Mouse (Mus musculus): ENCODE results near the gene Gpr50. TPM values are rescaled to one million over a fixed set of nuclear protein-coding genes. Genes with fewer than 3 reads are reported as not detected.

The Gpr50 gene
- polyA plus RNA-seq, 1 experiment, result not detected

GRCm38 (mm10) chrX:71647958-71648357, 15.5 kb upstream of the Gpr50 start:
- Histone ChIP-seq H3K4me3 (ENCODE audit: low read depth, low read length) (no peak overlapping the region), H3K4me1 (ENCODE audit: control insufficient read depth, insufficient read depth, low read length) (no peaks in the 10 kb centered on the region), H3K9ac (ENCODE audit: low read depth, poor library complexity, severe bottlenecking) (no peak overlapping the region), H3K27me3 (ENCODE audit: control insufficient read depth, insufficient read depth, low read length, poor library complexity, severe bottlenecking) (no peaks in the 10 kb centered on the region), H3K36me3 (ENCODE audit: control insufficient read depth, insufficient read depth, low read length, poor library complexity, severe bottlenecking) (no peaks in the 10 kb centered on the region), H3K27ac (ENCODE audit: insufficient read depth, low read length) (no peak overlapping the region), H3K9me3 (replicated peaks; ENCODE audit: control insufficient read depth, insufficient read depth, low read length, poor library complexity, severe bottlenecking) (no peaks in the 10 kb centered on the region)
- TF ChIP-seq POLR2A (IDR thresholded peaks at IDR 0.05; ENCODE audit: insufficient read depth, low read length) (no peak), EP300 (IDR thresholded peaks at IDR 0.05; ENCODE audit: insufficient read depth, low read depth, low read length) (no peak), CTCF (IDR thresholded peaks at IDR 0.05; ENCODE audit: low read depth, low read length) (peak; percentile 52)

- Histone ChIP-seq H3K27ac (ENCODE audit: insufficient read depth, low read length) (no peak overlapping the region), H3K4me1 (ENCODE audit: control insufficient read depth, insufficient read depth, low read length) (no peaks in the 10 kb centered on the region), H3K36me3 (ENCODE audit: control insufficient read depth, insufficient read depth, low read length, poor library complexity, severe bottlenecking) (no peaks in the 10 kb centered on the region), H3K9ac (ENCODE audit: low read depth, poor library complexity, severe bottlenecking) (no peak overlapping the region), H3K27me3 (ENCODE audit: control insufficient read depth, insufficient read depth, low read length, poor library complexity, severe bottlenecking) (no peaks in the 10 kb centered on the region), H3K9me3 (replicated peaks; ENCODE audit: control insufficient read depth, insufficient read depth, low read length, poor library complexity, severe bottlenecking) (no peaks in the 10 kb centered on the region), H3K4me3 (ENCODE audit: low read depth, low read length) (no peak overlapping the region)
- no peak for TF ChIP-seq CTCF (IDR thresholded peaks at IDR 0.05; ENCODE audit: low read depth, low read length)
- TF ChIP-seq POLR2A (IDR thresholded peaks at IDR 0.05; ENCODE audit: insufficient read depth, low read length), result no peak
- no peak for TF ChIP-seq EP300 (IDR thresholded peaks at IDR 0.05; ENCODE audit: insufficient read depth, low read depth, low read length)
Measured at GRCm38 (mm10) chrX:71648434-71648833, 15.0 kb upstream of the Gpr50 start.

- Histone ChIP-seq H3K4me3 (ENCODE audit: low read depth, low read length) (no peak overlapping the region), H3K9ac (ENCODE audit: low read depth, poor library complexity, severe bottlenecking) (no peak overlapping the region), H3K27ac (ENCODE audit: insufficient read depth, low read length) (no peak overlapping the region), H3K27me3 (ENCODE audit: control insufficient read depth, insufficient read depth, low read length, poor library complexity, severe bottlenecking) (no peaks in the 10 kb centered on the region), H3K36me3 (ENCODE audit: control insufficient read depth, insufficient read depth, low read length, poor library complexity, severe bottlenecking) (no peaks in the 10 kb centered on the region), H3K4me1 (ENCODE audit: control insufficient read depth, insufficient read depth, low read length) (no peaks in the 10 kb centered on the region), H3K9me3 (replicated peaks; ENCODE audit: control insufficient read depth, insufficient read depth, low read length, poor library complexity, severe bottlenecking) (no peaks in the 10 kb centered on the region)
- TF ChIP-seq POLR2A (IDR thresholded peaks at IDR 0.05; ENCODE audit: insufficient read depth, low read length) (no peak), CTCF (IDR thresholded peaks at IDR 0.05; ENCODE audit: low read depth, low read length) (peak; percentile 4)
Measured at GRCm38 (mm10) chrX:71648848-71649454, 14.5 kb upstream of the Gpr50 start.

- Histone ChIP-seq H3K27me3 (ENCODE audit: control insufficient read depth, insufficient read depth, low read length, poor library complexity, severe bottlenecking) (no peaks in the 10 kb centered on the region), H3K9ac (ENCODE audit: low read depth, poor library complexity, severe bottlenecking) (no peak overlapping the region), H3K27ac (ENCODE audit: insufficient read depth, low read length) (no peak overlapping the region), H3K4me1 (ENCODE audit: control insufficient read depth, insufficient read depth, low read length) (no peaks in the 10 kb centered on the region), H3K36me3 (ENCODE audit: control insufficient read depth, insufficient read depth, low read length, poor library complexity, severe bottlenecking) (no peaks in the 10 kb centered on the region), H3K4me3 (ENCODE audit: low read depth, low read length) (no peak overlapping the region), H3K9me3 (replicated peaks; ENCODE audit: control insufficient read depth, insufficient read depth, low read length, poor library complexity, severe bottlenecking) (no peaks in the 10 kb centered on the region)
- no peak for TF ChIP-seq EP300 (IDR thresholded peaks at IDR 0.05; ENCODE audit: insufficient read depth, low read depth, low read length)
- TF ChIP-seq CTCF (IDR thresholded peaks at IDR 0.05; ENCODE audit: low read depth, low read length), result no peak
- TF ChIP-seq POLR2A (IDR thresholded peaks at IDR 0.05; ENCODE audit: insufficient read depth, low read length), result no peak
Measured at GRCm38 (mm10) chrX:71649993-71650392, 13.5 kb upstream of the Gpr50 start.

GRCm38 (mm10) chrX:71661794-71662193, 1.7 kb upstream of the Gpr50 start:
- Histone ChIP-seq H3K9ac (ENCODE audit: low read depth, poor library complexity, severe bottlenecking) (no peak overlapping the region), H3K9me3 (replicated peaks; ENCODE audit: control insufficient read depth, insufficient read depth, low read length, poor library complexity, severe bottlenecking) (no peaks in the 10 kb centered on the region), H3K27ac (ENCODE audit: insufficient read depth, low read length) (no peak overlapping the region), H3K4me1 (ENCODE audit: control insufficient read depth, insufficient read depth, low read length) (no peaks in the 10 kb centered on the region), H3K36me3 (ENCODE audit: control insufficient read depth, insufficient read depth, low read length, poor library complexity, severe bottlenecking) (no peaks in the 10 kb centered on the region), H3K27me3 (ENCODE audit: control insufficient read depth, insufficient read depth, low read length, poor library complexity, severe bottlenecking) (peaks cover 16% of the 10 kb centered on the region), H3K4me3 (ENCODE audit: low read depth, low read length) (no peak overlapping the region)
- TF ChIP-seq CTCF (IDR thresholded peaks at IDR 0.05; ENCODE audit: low read depth, low read length) (no peak), POLR2A (IDR thresholded peaks at IDR 0.05; ENCODE audit: insufficient read depth, low read length) (no peak), EP300 (IDR thresholded peaks at IDR 0.05; ENCODE audit: insufficient read depth, low read depth, low read length) (no peak)

GRCm38 (mm10) chrX:71663871-71664687, 612 bp downstream of the Gpr50 start:
- no peak overlapping the region for H3K27ac ChIP-seq (ENCODE audit: insufficient read depth, low read length)

More at GRCm38 (mm10) chrX:71663871-71664687, 612 bp downstream of the Gpr50 start:
- no peaks in the 10 kb centered on the region for H3K4me1 ChIP-seq (ENCODE audit: control insufficient read depth, insufficient read depth, low read length)
- no peaks in the 10 kb centered on the region for H3K9me3 ChIP-seq (replicated peaks; ENCODE audit: control insufficient read depth, insufficient read depth, low read length, poor library complexity, severe bottlenecking)
- H3K27me3 ChIP-seq (ENCODE audit: control insufficient read depth, insufficient read depth, low read length, poor library complexity, severe bottlenecking), result peaks cover 16% of the 10 kb centered on the region
- no peaks in the 10 kb centered on the region for H3K36me3 ChIP-seq (ENCODE audit: control insufficient read depth, insufficient read depth, low read length, poor library complexity, severe bottlenecking)
- H3K4me3 ChIP-seq (ENCODE audit: low read depth, low read length), result peak overlapping the region; percentile 60
- peak overlapping the region; percentile 58; the same call in 1 of the 2 replicates for H3K9ac ChIP-seq (ENCODE audit: low read depth, poor library complexity, severe bottlenecking)
- TF ChIP-seq POLR2A (IDR thresholded peaks at IDR 0.05; ENCODE audit: insufficient read depth, low read length) (no peak), CTCF (IDR thresholded peaks at IDR 0.05; ENCODE audit: low read depth, low read length) (no peak), EP300 (IDR thresholded peaks at IDR 0.05; ENCODE audit: insufficient read depth, low read depth, low read length) (no peak)
